Mouse (Mus musculus) cerebellum, postnatal 4 days (tissue): ENCODE measurements at regions not wholly inside any gene's neighbourhood (a gene's known extent, or its start where the extent isn't known, plus 50 kb on each side); places are given as distances from the start of the nearest gene placed in this dataset.

Experiments used
- DNase-seq, 2 experiments: peaks; one replicate each; pipeline ENCODE4 v3.0.0; 2022; ENCODE audit warnings: low spot score in 2 of 2, mixed read lengths in 1 of 2

GRCm38 (mm10) chr2:106083801-106084800 lies 80.8 kb upstream of the Dnajc24 start:
- DNase-seq: peak in 1 of 2 experiments; percentile 26

- DNase-seq: peak in 1 of 2 experiments; percentile 10
Measured at GRCm38 (mm10) chr2:106083001-106083400, 79.7 kb upstream of the Dnajc24 start.

GRCm38 (mm10) chr2:106081951-106082350 lies 78.6 kb upstream of the Dnajc24 start:
- peak; percentile 78 to 91 for DNase-seq

GRCm38 (mm10) chr2:106080626-106081025 lies 77.3 kb upstream of the Dnajc24 start:
- no peak for DNase-seq

- DNase-seq: no peak
Measured at GRCm38 (mm10) chr2:106078591-106078990, 75.2 kb upstream of the Dnajc24 start.

GRCm38 (mm10) chr2:106074441-106074840 lies 71.1 kb upstream of the Dnajc24 start:
- DNase-seq: no peak

GRCm38 (mm10) chr2:106064316-106064715 lies 61.0 kb upstream of the Dnajc24 start:
- no peak for DNase-seq
